Mouse (Mus musculus) erythroblast, embryonic 14.5 days (primary cell): ENCODE results near the gene Cpne5.

Experiments used
- GATA1 ChIP-seq: IDR thresholded peaks from 2 replicates; pipeline ENCODE4 v1.6.1; 2012; ENCODE audit warnings: low read length, inconsistent platforms, mixed read lengths
- TAL1 ChIP-seq: IDR thresholded peaks from 3 replicates; pipeline ENCODE4 v1.6.1; 2012; ENCODE audit warnings: low read length, inconsistent platforms, mixed read lengths

DNA sequence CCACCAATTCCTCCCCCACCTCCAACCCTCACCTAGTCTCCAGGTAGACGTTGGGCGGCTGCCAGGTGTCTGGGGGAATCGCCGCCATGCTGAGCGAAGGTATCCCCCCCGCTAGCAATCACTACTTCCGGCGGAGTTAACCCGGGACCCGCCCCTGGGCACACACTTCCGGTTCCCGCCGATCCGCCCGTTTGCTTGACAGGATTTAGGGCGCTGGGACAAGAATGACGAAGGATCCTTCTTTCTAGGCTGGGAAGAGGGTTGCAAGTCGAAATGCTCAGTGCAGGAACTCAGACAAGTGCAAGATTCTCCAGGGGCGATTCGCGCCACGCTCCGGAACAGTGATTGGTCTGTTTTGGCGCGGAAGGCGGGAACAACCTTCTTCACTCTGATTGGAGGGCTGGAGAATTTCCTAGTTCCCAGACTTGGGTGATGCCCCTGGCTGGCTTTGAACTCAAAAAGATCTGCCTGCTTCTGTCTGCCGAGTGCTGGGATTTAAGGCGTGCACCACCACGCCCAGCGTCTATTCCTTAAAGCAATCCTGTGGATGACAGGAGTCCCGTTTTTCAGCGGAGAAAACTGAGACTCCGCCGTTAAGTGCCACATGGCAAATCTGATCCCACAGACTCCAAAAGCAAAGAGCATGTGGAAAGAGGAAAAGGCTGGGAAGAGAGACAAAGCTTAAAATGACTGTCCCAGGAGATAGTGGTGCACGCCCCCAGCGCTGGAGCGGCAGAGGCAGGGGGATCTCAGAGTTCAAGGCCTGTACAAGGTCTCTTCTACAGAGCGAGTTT lies 26.1 kb upstream of the Cpne5 start, which contains the start of gene Ppil1:
- TF ChIP-seq TAL1 = no peak
- TF ChIP-seq GATA1 = no peak
